Mouse (Mus musculus) CH12.LX (cell line): ENCODE measurements around the gene Pip4k2c.

Source experiments
- BHLHE40 ChIP-seq: IDR thresholded peaks from 2 replicates; pipeline ENCODE4 v1.6.1; 2011; ENCODE audit warnings: mild to moderate bottlenecking, low read depth, low read length, improper control_type of control experiment
- ETS1 ChIP-seq: conservative IDR thresholded peaks from 2 replicates; pipeline ENCODE4 v1.6.1; 2012; ENCODE audit warnings: low read depth, mild to moderate bottlenecking, inconsistent platforms, low read length, improper control_type of control experiment, moderate library complexity
- MAFK ChIP-seq: IDR thresholded peaks from 2 replicates; pipeline ENCODE4 v1.6.1; 2011; ENCODE audit warnings: low read length, improper control_type of control experiment; ENCODE audit not compliant: insufficient replicate concordance
- RCOR1 ChIP-seq: conservative IDR thresholded peaks from 2 replicates; pipeline ENCODE4 v1.6.1; 2012; ENCODE audit warnings: low read depth, mild to moderate bottlenecking, inconsistent platforms, low read length, improper control_type of control experiment
- TBP ChIP-seq: conservative IDR thresholded peaks from 2 replicates; pipeline ENCODE4 v1.6.1; 2011; ENCODE audit warnings: low read depth, low read length, improper control_type of control experiment

DNA sequence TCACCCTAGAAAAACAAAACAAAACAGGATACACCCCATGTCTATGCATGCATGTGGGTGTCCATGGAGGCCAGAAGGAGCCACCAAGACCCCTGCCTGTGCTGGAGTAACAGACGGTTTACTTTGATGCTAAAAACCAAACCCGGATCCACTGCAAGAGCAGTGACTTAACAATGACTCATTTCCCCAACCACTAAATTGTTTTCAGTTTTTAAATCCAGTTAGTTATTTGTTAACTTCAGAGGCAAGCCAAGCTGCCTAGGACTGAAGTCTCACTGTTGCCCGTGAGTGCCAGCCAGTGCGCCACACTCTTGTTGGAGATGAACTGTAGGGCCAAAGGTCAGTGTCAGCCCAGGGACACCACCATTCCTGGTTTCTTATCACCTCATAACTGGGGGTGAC is 60.9 kb downstream of the Pip4k2c start:
- no peak for TF ChIP-seq BHLHE40
- no peak for TF ChIP-seq MAFK
- no peak for TF ChIP-seq RCOR1
- no peak for TF ChIP-seq ETS1
- no peak for TF ChIP-seq TBP
